Mouse (Mus musculus): ENCODE measurements around the gene Vsig10l. TPM values are rescaled to one million over a fixed set of nuclear protein-coding genes. Genes with fewer than 3 reads are reported as not detected.
A peak's percentile ranks its signal among the peaks of the same experiment; 100 is the strongest.

Vsig10l gene
- 25.8 and 40.2 TPM in 2 replicates for total RNA-seq (2014; rRNA removed)
- 29.0 and 29.7 TPM in 2 replicates for polyA plus RNA-seq (2015; fragmentation: Nextera tagmentation; extraction: Ambion mirVana)

DNA sequence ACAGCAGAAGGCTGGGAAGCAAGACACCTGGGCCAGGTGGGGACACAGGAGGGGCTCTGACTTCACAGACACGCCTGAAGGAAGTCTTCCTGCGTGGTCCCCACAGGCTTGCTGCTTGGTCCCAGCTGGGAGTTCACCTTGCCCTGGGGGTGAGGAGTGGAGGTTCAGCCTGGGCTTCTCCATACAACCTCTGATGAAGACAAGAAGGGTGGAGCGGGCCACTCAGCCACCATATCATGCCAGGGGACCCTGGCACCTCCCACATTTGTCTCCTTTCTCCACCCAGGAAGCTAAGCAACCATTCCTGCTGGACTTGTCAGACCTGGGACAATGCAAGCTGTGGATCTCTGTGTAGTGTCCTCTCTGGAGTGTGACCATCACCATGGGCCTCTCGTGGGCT is at the start of gene Vsig10l:
Vsig10l (plus strand) TSS at position 301 of the 400 bp plus-strand sequence.
- no peak within 1 kb of the TSS for H3K4me3 ChIP-seq (ENCODE audit: low read depth, low read length)
- TF ChIP-seq CTCF (IDR thresholded peaks at IDR 0.05) = no peak
- no peaks in the 10 kb centered on the region for H3K27me3 ChIP-seq (ENCODE audit: insufficient read depth, low read length)
- ATAC-seq (ENCODE audit: low FRiP score) (no peak), DNase-seq (ENCODE audit: low spot score) (no peak)
- no peaks in the 10 kb centered on the region for H3K9me3 ChIP-seq (ENCODE audit: low read length)
- no peaks in the 10 kb centered on the region for H3K4me1 ChIP-seq (ENCODE audit: insufficient read depth, low read length)
- H3K36me3 ChIP-seq (ENCODE audit: insufficient read depth, low read length) = no peaks in the 10 kb centered on the region
- 61% methylated on average over 4 of the region's 4 CpGs for WGBS
- H3K4me2 ChIP-seq (ENCODE audit: low read depth, low read length, poor library complexity, severe bottlenecking) = no peak within 1 kb of the TSS
- no peak within 1 kb of the TSS for H3K9ac ChIP-seq (replicated peaks; ENCODE audit: low read length, poor library complexity, severe bottlenecking)
- H3K27ac ChIP-seq (ENCODE audit: low read depth, low read length) = no peak within 1 kb of the TSS

- Histone ChIP-seq H3K9me3 (ENCODE audit: low read length) (no peaks in the 10 kb centered on the region), H3K4me3 (ENCODE audit: low read depth, low read length) (no peak overlapping the region), H3K27me3 (ENCODE audit: insufficient read depth, low read length) (no peaks in the 10 kb centered on the region), H3K4me2 (ENCODE audit: low read depth, low read length, poor library complexity, severe bottlenecking) (no peak overlapping the region), H3K36me3 (ENCODE audit: insufficient read depth, low read length) (no peaks in the 10 kb centered on the region), H3K27ac (ENCODE audit: low read depth, low read length) (no peak overlapping the region), H3K9ac (replicated peaks; ENCODE audit: low read length, poor library complexity, severe bottlenecking) (no peak overlapping the region), H3K4me1 (ENCODE audit: insufficient read depth, low read length) (no peaks in the 10 kb centered on the region)
- 88% methylated on average over 10 of the region's 10 CpGs for WGBS
- no peak for TF ChIP-seq CTCF (IDR thresholded peaks at IDR 0.05)
- ATAC-seq (ENCODE audit: low FRiP score) (no peak), DNase-seq (ENCODE audit: low spot score) (no peak)
These were observed 45.7 kb upstream of the Vsig10l start for GRCm38 (mm10) chr7:43417298-43417697.

DNA sequence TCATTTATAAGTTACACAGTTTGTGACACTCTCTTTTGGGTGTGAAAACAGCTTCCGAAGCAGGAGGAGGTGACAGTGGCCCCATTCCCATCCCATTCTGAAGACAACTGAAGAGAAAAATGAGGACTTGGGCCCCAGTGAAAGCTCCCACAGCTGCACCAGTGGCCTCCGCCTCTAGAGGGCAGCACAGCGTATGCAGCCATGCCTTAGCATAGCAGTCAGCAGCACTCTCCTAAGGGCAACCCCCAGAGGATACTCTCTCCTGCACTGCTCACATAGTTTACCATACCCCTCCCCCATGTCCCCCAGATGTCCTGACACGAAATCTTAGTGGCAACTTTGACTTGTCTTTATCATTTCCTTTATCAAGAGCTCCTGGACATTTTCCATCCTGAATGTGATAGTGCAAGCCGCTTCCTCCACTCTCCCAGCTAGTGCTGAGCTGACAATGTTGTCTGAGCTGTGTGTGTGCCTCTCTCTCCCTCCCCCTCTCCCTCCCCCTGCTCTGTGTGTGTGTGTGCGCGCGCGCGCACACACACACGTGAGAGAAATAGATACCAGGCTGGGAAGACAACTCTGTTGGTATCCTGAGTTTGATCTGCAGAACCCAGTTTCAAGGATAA is 39.8 kb upstream of the Vsig10l start:
- DNase-seq (ENCODE audit: low spot score) = peak; percentile 78
- Histone ChIP-seq H3K27me3 (ENCODE audit: insufficient read depth, low read length) (no peaks in the 10 kb centered on the region), H3K4me1 (ENCODE audit: insufficient read depth, low read length) (no peaks in the 10 kb centered on the region), H3K9ac (replicated peaks; ENCODE audit: low read length, poor library complexity, severe bottlenecking) (no peak overlapping the region), H3K36me3 (ENCODE audit: insufficient read depth, low read length) (no peaks in the 10 kb centered on the region), H3K9me3 (ENCODE audit: low read length) (no peaks in the 10 kb centered on the region), H3K27ac (ENCODE audit: low read depth, low read length) (no peak overlapping the region), H3K4me2 (ENCODE audit: low read depth, low read length, poor library complexity, severe bottlenecking) (peak overlapping the region; percentile 36), H3K4me3 (ENCODE audit: low read depth, low read length) (no peak overlapping the region)
- TF ChIP-seq CTCF (IDR thresholded peaks at IDR 0.05) = peak; percentile 92
- 10% methylated on average over 11 of the region's 11 CpGs for WGBS
- peak; percentile 91 for ATAC-seq (ENCODE audit: low FRiP score)

GRCm38 (mm10) chr7:43423991-43424625 is 38.8 kb upstream of the Vsig10l start:
- ATAC-seq (ENCODE audit: low FRiP score) (no peak), DNase-seq (ENCODE audit: low spot score) (no peak)
- H3K4me2 ChIP-seq (ENCODE audit: low read depth, low read length, poor library complexity, severe bottlenecking) = no peak overlapping the region
- WGBS = 51% methylated on average over 3 of the region's 3 CpGs
- H3K27ac ChIP-seq (ENCODE audit: low read depth, low read length) = no peak overlapping the region
- H3K9ac ChIP-seq (replicated peaks; ENCODE audit: low read length, poor library complexity, severe bottlenecking) = no peak overlapping the region
- no peak for TF ChIP-seq CTCF (IDR thresholded peaks at IDR 0.05)
- H3K9me3 ChIP-seq (ENCODE audit: low read length) = no peaks in the 10 kb centered on the region
- H3K27me3 ChIP-seq (ENCODE audit: insufficient read depth, low read length) = no peaks in the 10 kb centered on the region
- H3K4me1 ChIP-seq (ENCODE audit: insufficient read depth, low read length) = no peaks in the 10 kb centered on the region
- H3K4me3 ChIP-seq (ENCODE audit: low read depth, low read length) = no peak overlapping the region
- no peaks in the 10 kb centered on the region for H3K36me3 ChIP-seq (ENCODE audit: insufficient read depth, low read length)

DNA sequence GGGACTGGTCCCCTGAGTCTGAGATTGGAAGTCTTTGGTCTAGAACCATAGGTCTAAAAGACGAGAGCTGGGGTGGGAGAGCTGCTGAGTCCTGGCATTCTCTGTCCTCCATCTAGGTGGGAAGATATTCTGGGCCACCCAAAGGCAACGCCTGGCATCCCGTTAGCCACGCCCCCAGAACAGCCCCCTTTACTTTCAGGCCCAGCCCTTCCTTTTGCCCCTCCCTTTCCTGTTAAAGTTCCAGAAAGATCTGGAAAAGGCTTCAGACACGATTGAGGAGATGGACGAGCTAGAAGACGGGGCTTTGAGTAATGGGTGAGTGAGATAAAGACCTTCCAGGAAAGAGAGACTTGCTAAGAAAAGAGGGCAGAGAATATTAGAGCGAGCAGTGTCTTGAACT is 35.5 kb upstream of the Vsig10l start, which contains the start of gene Lim2:
Lim2 (plus strand) TSS at position 265 of the 400 bp plus-strand sequence.
- no peaks in the 10 kb centered on the region for H3K36me3 ChIP-seq (ENCODE audit: insufficient read depth, low read length)
- H3K27me3 ChIP-seq (ENCODE audit: insufficient read depth, low read length) = no peaks in the 10 kb centered on the region
- no peak within 1 kb of the TSS for H3K27ac ChIP-seq (ENCODE audit: low read depth, low read length)
- no peaks in the 10 kb centered on the region for H3K4me1 ChIP-seq (ENCODE audit: insufficient read depth, low read length)
- ATAC-seq (ENCODE audit: low FRiP score) (no peak), DNase-seq (ENCODE audit: low spot score) (no peak)
- no peak within 1 kb of the TSS for H3K9ac ChIP-seq (replicated peaks; ENCODE audit: low read length, poor library complexity, severe bottlenecking)
- no peak for TF ChIP-seq CTCF (IDR thresholded peaks at IDR 0.05)
- whole genome bisulfite sequencing = 86% methylated on average over 8 of the region's 8 CpGs
- H3K4me3 ChIP-seq (ENCODE audit: low read depth, low read length) = no peak within 1 kb of the TSS
- no peak within 1 kb of the TSS for H3K4me2 ChIP-seq (ENCODE audit: low read depth, low read length, poor library complexity, severe bottlenecking)
- H3K9me3 ChIP-seq (ENCODE audit: low read length) = no peaks in the 10 kb centered on the region

- H3K36me3 ChIP-seq (ENCODE audit: insufficient read depth, low read length) = no peaks in the 10 kb centered on the region
- no peak overlapping the region for H3K4me3 ChIP-seq (ENCODE audit: low read depth, low read length)
- H3K4me1 ChIP-seq (ENCODE audit: insufficient read depth, low read length) = no peaks in the 10 kb centered on the region
- ATAC-seq (ENCODE audit: low FRiP score) = no peak
- 56% methylated on average over 4 of the region's 4 CpGs for WGBS
- TF ChIP-seq CTCF (IDR thresholded peaks at IDR 0.05) = no peak
- no peaks in the 10 kb centered on the region for H3K9me3 ChIP-seq (ENCODE audit: low read length)
- no peak overlapping the region for H3K4me2 ChIP-seq (ENCODE audit: low read depth, low read length, poor library complexity, severe bottlenecking)
- H3K27ac ChIP-seq (ENCODE audit: low read depth, low read length) = no peak overlapping the region
- no peak for DNase-seq (ENCODE audit: low spot score)
- H3K27me3 ChIP-seq (ENCODE audit: insufficient read depth, low read length) = no peaks in the 10 kb centered on the region
- no peak overlapping the region for H3K9ac ChIP-seq (replicated peaks; ENCODE audit: low read length, poor library complexity, severe bottlenecking)
These were observed 33.5 kb upstream of the Vsig10l start for GRCm38 (mm10) chr7:43429500-43429899.

Data from midbrain, postnatal 0 days (tissue).